Mouse (Mus musculus): ENCODE measurements around the gene Pcca. TPM values are rescaled to one million over a fixed set of nuclear protein-coding genes. Genes with fewer than 3 reads are reported as not detected.

Pcca gene
- polyA plus RNA-seq, 1 experiment, result 7.2 TPM

DNA sequence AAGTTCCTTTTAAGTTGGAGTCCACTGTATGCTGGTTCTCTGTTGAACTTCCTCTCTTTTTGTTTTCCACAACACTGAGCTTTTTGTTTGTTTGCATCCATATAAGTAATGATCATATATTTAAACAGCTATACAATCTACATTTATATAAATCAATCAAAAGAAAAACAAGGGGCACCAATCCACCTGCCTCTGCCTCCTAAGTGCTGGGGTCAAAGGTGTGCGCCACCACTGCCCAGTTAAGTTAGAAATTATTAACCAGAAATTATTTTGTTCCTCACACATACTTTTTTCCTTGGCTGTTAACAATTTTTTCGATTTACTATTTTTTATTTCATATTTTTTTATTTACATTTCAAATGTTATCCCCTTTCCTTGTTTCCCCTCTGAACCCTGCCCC is 99.3 kb downstream of the Pcca start:
- no peaks in the 10 kb centered on the region for H3K27me3 ChIP-seq (ENCODE audit: control insufficient read depth, insufficient read depth, low read length)
- no peak for DNase-seq
- 94% methylated on average over 2 of the region's 2 CpGs for WGBS
- H3K4me1 ChIP-seq (replicated peaks; ENCODE audit: control insufficient read depth, insufficient read depth, low read length), result no peaks in the 10 kb centered on the region
- no peak overlapping the region for H3K4me3 ChIP-seq (ENCODE audit: control insufficient read depth, insufficient read depth, low read length)
- no peaks in the 10 kb centered on the region for H3K36me3 ChIP-seq (ENCODE audit: control insufficient read depth, insufficient read depth, low read length)
- TF ChIP-seq POLR2A (IDR thresholded peaks at IDR 0.05; ENCODE audit: control insufficient read depth, extremely low read depth, insufficient read depth, low read length, poor library complexity) (no peak), CTCF (IDR thresholded peaks at IDR 0.05; ENCODE audit: borderline replicate concordance, control insufficient read depth, extremely low read depth, insufficient read depth, low read length, poor library complexity) (no peak)
- H3K27ac ChIP-seq (ENCODE audit: control insufficient read depth, insufficient read depth, low read length), result no peak overlapping the region

DNA sequence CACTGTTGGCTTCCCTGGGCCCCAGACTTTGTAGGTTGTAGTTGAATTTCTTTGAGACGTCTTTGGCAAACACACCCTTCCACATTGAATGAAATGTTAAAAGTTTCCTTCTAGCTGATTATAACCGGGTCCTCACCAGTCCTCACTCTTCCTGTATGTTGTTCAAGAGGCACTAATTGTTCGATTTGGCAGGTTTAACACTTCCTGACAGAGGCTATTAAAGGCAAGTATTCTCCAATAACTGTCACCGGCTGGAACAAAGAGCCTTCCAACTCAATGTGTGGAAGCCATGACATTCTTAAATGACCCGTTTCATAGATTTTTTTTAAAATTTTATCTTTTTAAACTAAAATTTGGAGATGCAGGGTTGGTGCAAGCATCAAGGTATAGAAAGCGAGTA is 102.5 kb downstream of the Pcca start:
- TF ChIP-seq CTCF (IDR thresholded peaks at IDR 0.05; ENCODE audit: borderline replicate concordance, control insufficient read depth, extremely low read depth, insufficient read depth, low read length, poor library complexity) (no peak), POLR2A (IDR thresholded peaks at IDR 0.05; ENCODE audit: control insufficient read depth, extremely low read depth, insufficient read depth, low read length, poor library complexity) (no peak)
- 80% methylated on average over 6 of the region's 6 CpGs for WGBS
- H3K4me1 ChIP-seq (replicated peaks; ENCODE audit: control insufficient read depth, insufficient read depth, low read length), result no peaks in the 10 kb centered on the region
- no peaks in the 10 kb centered on the region for H3K36me3 ChIP-seq (ENCODE audit: control insufficient read depth, insufficient read depth, low read length)
- no peak for DNase-seq
- no peak overlapping the region for H3K27ac ChIP-seq (ENCODE audit: control insufficient read depth, insufficient read depth, low read length)
- H3K4me3 ChIP-seq (ENCODE audit: control insufficient read depth, insufficient read depth, low read length), result no peak overlapping the region
- no peaks in the 10 kb centered on the region for H3K27me3 ChIP-seq (ENCODE audit: control insufficient read depth, insufficient read depth, low read length)

DNA sequence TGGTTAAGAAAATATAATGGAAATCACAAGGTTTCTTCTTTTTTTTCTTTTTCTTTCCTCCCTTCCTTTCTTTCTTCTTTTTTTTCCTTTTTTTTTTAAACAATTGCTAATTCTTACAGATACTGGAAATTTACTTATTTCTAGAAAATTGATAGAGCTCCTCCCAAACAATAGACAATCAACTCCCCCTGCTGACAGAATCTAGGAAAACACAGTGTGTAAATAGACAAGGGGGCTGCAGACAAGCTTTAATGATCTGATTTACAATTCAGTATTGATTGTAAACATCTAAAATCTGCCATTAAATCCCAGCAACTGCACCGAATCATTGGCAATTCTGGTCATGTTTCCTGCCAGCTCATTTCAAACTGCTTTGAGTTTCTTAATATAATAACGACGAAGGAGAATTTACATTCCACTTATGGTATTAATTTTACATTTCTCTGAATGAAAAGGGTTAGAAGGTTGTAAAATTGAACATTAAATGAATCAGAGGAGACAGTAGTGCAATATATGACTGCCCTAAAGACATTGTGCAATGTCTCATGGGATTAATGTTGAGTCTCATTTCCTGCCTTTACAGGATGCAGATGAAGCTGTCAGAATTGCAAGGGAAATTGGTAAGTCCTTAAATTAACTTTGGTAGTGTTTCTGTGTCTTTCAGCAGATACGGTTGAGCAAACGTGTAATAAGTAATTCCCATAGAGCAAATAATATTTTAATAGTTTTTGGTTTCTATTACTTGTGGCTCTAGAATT is 103.9 kb downstream of the Pcca start:
- Histone ChIP-seq H3K36me3 (ENCODE audit: control insufficient read depth, insufficient read depth, low read length) (no peaks in the 10 kb centered on the region), H3K4me1 (replicated peaks; ENCODE audit: control insufficient read depth, insufficient read depth, low read length) (no peaks in the 10 kb centered on the region), H3K27me3 (ENCODE audit: control insufficient read depth, insufficient read depth, low read length) (no peaks in the 10 kb centered on the region), H3K27ac (ENCODE audit: control insufficient read depth, insufficient read depth, low read length) (no peak overlapping the region), H3K4me3 (ENCODE audit: control insufficient read depth, insufficient read depth, low read length) (no peak overlapping the region)
- 88% methylated on average over 5 of the region's 5 CpGs for WGBS
- TF ChIP-seq CTCF (IDR thresholded peaks at IDR 0.05; ENCODE audit: borderline replicate concordance, control insufficient read depth, extremely low read depth, insufficient read depth, low read length, poor library complexity) (no peak), POLR2A (IDR thresholded peaks at IDR 0.05; ENCODE audit: control insufficient read depth, extremely low read depth, insufficient read depth, low read length, poor library complexity) (no peak)
- no peak for DNase-seq

DNA sequence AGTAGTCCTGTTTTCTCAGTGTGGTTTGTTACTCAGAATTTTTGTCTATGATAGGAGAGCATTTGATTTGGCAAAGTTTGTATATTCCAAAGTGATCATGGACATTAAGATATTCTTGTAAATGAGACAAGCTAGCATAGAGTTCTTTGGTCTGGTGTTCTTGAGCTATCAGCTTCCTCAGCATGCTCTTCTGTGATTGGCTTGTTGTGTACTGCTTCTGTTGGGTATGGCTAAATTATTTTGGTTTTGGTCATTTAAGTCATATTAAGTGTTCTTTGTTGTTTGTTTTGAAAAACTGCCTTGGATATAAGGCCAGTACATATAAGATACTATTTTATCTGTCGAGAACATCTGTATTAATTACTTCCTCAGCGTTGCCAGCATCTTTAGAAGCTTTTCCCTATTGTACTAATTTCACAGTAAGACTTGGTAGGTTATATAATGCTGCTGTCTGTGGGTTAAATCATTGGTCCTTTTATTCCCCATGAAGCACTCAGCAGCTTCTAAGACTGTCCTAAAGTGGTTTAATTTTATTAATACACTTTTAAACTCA is 105.1 kb downstream of the Pcca start:
- no peaks in the 10 kb centered on the region for H3K27me3 ChIP-seq (ENCODE audit: control insufficient read depth, insufficient read depth, low read length)
- no peaks in the 10 kb centered on the region for H3K4me1 ChIP-seq (replicated peaks; ENCODE audit: control insufficient read depth, insufficient read depth, low read length)
- TF ChIP-seq CTCF (IDR thresholded peaks at IDR 0.05; ENCODE audit: borderline replicate concordance, control insufficient read depth, extremely low read depth, insufficient read depth, low read length, poor library complexity), result no peak
- no peak for TF ChIP-seq POLR2A (IDR thresholded peaks at IDR 0.05; ENCODE audit: control insufficient read depth, extremely low read depth, insufficient read depth, low read length, poor library complexity)
- no peak overlapping the region for H3K4me3 ChIP-seq (ENCODE audit: control insufficient read depth, insufficient read depth, low read length)
- WGBS, result 93% methylated on average over 2 of the region's 2 CpGs
- no peaks in the 10 kb centered on the region for H3K36me3 ChIP-seq (ENCODE audit: control insufficient read depth, insufficient read depth, low read length)
- no peak overlapping the region for H3K27ac ChIP-seq (ENCODE audit: control insufficient read depth, insufficient read depth, low read length)
- no peak for DNase-seq

DNA sequence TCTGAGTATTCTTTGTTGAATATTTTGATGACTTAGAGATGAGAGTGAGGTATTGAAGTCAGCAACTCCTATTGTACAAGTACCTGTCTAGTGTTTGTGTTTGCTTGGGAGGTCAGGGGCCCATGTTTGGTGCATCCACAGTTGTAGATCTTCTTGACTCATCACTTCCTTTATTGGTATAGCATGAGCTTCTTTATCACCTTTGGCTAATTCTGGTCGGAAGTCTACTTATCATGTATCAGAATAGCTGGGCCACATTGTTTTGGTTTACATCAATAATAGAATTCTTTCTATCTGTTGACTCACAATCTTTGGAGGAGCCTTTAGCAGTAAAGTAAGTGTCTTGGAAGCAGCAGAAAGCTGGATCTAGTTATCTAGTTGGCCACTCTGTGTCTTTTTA is 108.3 kb downstream of the Pcca start:
- WGBS, result 97% methylated on average over 1 of the region's 1 CpGs
- DNase-seq, result no peak
- TF ChIP-seq CTCF (IDR thresholded peaks at IDR 0.05; ENCODE audit: borderline replicate concordance, control insufficient read depth, extremely low read depth, insufficient read depth, low read length, poor library complexity) (no peak), POLR2A (IDR thresholded peaks at IDR 0.05; ENCODE audit: control insufficient read depth, extremely low read depth, insufficient read depth, low read length, poor library complexity) (no peak)
- Histone ChIP-seq H3K36me3 (ENCODE audit: control insufficient read depth, insufficient read depth, low read length) (no peaks in the 10 kb centered on the region), H3K27me3 (ENCODE audit: control insufficient read depth, insufficient read depth, low read length) (no peaks in the 10 kb centered on the region), H3K4me1 (replicated peaks; ENCODE audit: control insufficient read depth, insufficient read depth, low read length) (no peaks in the 10 kb centered on the region), H3K27ac (ENCODE audit: control insufficient read depth, insufficient read depth, low read length) (no peak overlapping the region), H3K4me3 (ENCODE audit: control insufficient read depth, insufficient read depth, low read length) (no peak overlapping the region)

DNA sequence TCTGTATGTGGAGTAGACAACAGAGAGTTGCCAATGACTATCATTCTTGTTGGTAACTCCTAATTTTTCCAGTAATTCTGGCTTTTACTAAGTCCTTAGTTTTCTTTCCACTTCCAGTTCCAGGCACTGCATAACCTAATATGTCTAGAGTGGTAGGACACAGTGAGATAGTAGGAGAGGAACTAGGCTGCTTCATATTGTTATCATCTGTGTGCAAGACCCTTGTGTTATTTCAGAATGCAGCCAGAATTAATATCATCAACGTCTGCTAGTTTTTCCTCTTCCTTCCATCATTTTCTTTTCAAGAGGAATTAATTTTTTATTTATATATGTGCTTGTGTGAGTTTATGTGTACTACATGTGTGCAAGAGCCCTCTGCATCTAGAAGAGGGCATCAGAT is 114.1 kb downstream of the Pcca start:
- H3K4me3 ChIP-seq (ENCODE audit: control insufficient read depth, insufficient read depth, low read length), result no peak overlapping the region
- DNase-seq, result no peak
- no peaks in the 10 kb centered on the region for H3K27me3 ChIP-seq (ENCODE audit: control insufficient read depth, insufficient read depth, low read length)
- WGBS, result 86% methylated on average over 1 of the region's 1 CpGs
- no peak for TF ChIP-seq CTCF (IDR thresholded peaks at IDR 0.05; ENCODE audit: borderline replicate concordance, control insufficient read depth, extremely low read depth, insufficient read depth, low read length, poor library complexity)
- no peak for TF ChIP-seq POLR2A (IDR thresholded peaks at IDR 0.05; ENCODE audit: control insufficient read depth, extremely low read depth, insufficient read depth, low read length, poor library complexity)
- H3K27ac ChIP-seq (ENCODE audit: control insufficient read depth, insufficient read depth, low read length), result no peak overlapping the region
- no peaks in the 10 kb centered on the region for H3K36me3 ChIP-seq (ENCODE audit: control insufficient read depth, insufficient read depth, low read length)
- H3K4me1 ChIP-seq (replicated peaks; ENCODE audit: control insufficient read depth, insufficient read depth, low read length), result no peaks in the 10 kb centered on the region

Measured in thymus, adult 2 months (tissue).